Mouse (Mus musculus) embryonic facial prominence, embryonic 14.5 days (tissue): ENCODE measurements around the gene Vpreb3. TPM values are rescaled to one million over a fixed set of nuclear protein-coding genes. Genes with fewer than 3 reads are reported as not detected.

ENCODE experiments used
- ATAC-seq: fragments of 200-750 bp; cut with Nextera tagmentation; 2 replicates; pipeline ENCODE4 v1.8.0; 2017; ENCODE audit warnings: low read depth, moderate number of reproducible peaks, moderate TSS enrichment
- DNase-seq: peaks from one replicate; pipeline ENCODE4 v3.0.0-alpha.2; 2015; ENCODE audit warnings: low spot score
- H3K27ac ChIP-seq: fragments of 300-500 bp; sonication (generic); replicated peaks from 2 replicates; pipeline ENCODE4 v1.5.1; 2014; ENCODE audit warnings: low read depth, mild to moderate bottlenecking, low read length, moderate library complexity
- H3K27me3 ChIP-seq: fragments of 300-500 bp; sonication (generic); replicated peaks from 2 replicates; pipeline ENCODE4 v1.6.1; 2014; ENCODE audit warnings: low read length; ENCODE audit not compliant: control insufficient read depth, insufficient read depth
- H3K36me3 ChIP-seq: fragments of 300-500 bp; sonication (generic); 2 replicates; pipeline ENCODE4 v1.6.1; 2014; ENCODE audit warnings: low read length, mixed read lengths; ENCODE audit not compliant: control insufficient read depth, insufficient read depth
- H3K4me1 ChIP-seq: fragments of 300-500 bp; sonication (generic); 2 replicates; pipeline ENCODE4 v1.6.1; 2014; ENCODE audit warnings: antibody characterized with exemption, low read length; ENCODE audit not compliant: control insufficient read depth, insufficient read depth
- H3K4me2 ChIP-seq: fragments of 300-500 bp; sonication (generic); 2 replicates; pipeline ENCODE4 v1.6.1; 2014; ENCODE audit warnings: low read depth, mild to moderate bottlenecking, low read length, moderate library complexity, mixed read lengths
- H3K4me3 ChIP-seq: fragments of 300-500 bp; sonication (generic); 2 replicates; pipeline ENCODE4 v1.5.1; 2014; ENCODE audit warnings: low read depth, mild to moderate bottlenecking, low read length
- H3K9ac ChIP-seq: fragments of 300-500 bp; sonication (generic); 2 replicates; pipeline ENCODE4 v1.6.1; 2014; ENCODE audit warnings: low read depth, mild to moderate bottlenecking, low read length, moderate library complexity, mixed read lengths
- H3K9me3 ChIP-seq: fragments of 300-500 bp; sonication (generic); 2 replicates; pipeline ENCODE4 v1.6.1; 2016; ENCODE audit warnings: low read length; ENCODE audit not compliant: control insufficient read depth
- WGBS: fragments of 180-500 bp; shearing (Covaris S2); extraction: QIAGEN DNeasy Blood & Tissue Kit; methylation state at CpG from one replicate; pipeline ENCODE4 v1.1.7; 2014; 5-methylcytosine and 5-hydroxymethylcytosine counted together
- polyA plus RNA-seq: library from polyadenylated mRNA; unstranded; fragments of >200 nt; fragmentation: Nextera tagmentation; extraction: Ambion mirVana; gene quantifications from 2 replicates; pipeline ENCODE4 v1.2.1, GENCODE M21; 2014

The Vpreb3 gene
- polyA plus RNA-seq, 1 experiment from 2014 or later: 1.4 TPM

DNA sequence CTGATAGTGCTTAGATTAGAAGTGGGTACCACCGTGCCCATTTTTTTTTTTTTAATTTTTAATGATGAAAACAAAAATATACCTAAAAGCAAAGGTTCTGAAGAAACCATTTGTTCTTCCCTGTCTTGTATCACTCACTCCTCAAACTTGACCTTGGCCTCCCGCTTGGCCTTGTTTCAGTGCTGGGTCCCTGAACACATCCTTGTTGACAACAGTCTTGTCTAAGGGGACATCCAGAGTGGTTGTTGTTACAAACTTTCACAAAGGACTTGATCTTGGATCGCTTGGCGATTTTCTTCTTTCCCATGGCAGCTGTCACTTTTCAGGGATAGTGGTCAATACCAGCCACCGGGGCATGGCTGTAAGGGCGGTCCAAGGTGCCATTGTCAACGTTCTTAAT lies 2.4 kb downstream of the Vpreb3 start:
- WGBS: 87% methylated on average over 7 of the region's 7 CpGs
- Histone ChIP-seq H3K4me3 (no peak overlapping the region), H3K4me1 (no peaks in the 10 kb centered on the region), H3K9ac (no peak overlapping the region), H3K27me3 (no peaks in the 10 kb centered on the region), H3K4me2 (no peak overlapping the region), H3K36me3 (no peaks in the 10 kb centered on the region), H3K9me3 (no peaks in the 10 kb centered on the region), H3K27ac (no peak overlapping the region)
- DNase-seq (no peak), ATAC-seq (no peak)

GRCm38 (mm10) chr10:75945896-75946295 lies 3.0 kb downstream of the Vpreb3 start:
- ATAC-seq: no peak

GRCm38 (mm10) chr10:75948079-75948478 lies 5.2 kb downstream of the Vpreb3 start:
- Histone ChIP-seq H3K36me3 (no peaks in the 10 kb centered on the region), H3K9ac (no peak overlapping the region), H3K27me3 (no peaks in the 10 kb centered on the region), H3K4me3 (no peak overlapping the region), H3K4me1 (0 out of 2 replicates have a peak, but pooled peaks cover 7% of the 10 kb centered on the region), H3K9me3 (no peaks in the 10 kb centered on the region), H3K4me2 (no peak overlapping the region), H3K27ac (no peak overlapping the region)
- ATAC-seq: no peak
- WGBS: 79% methylated on average over 5 of the region's 5 CpGs
- DNase-seq: no peak

More at GRCm38 (mm10) chr10:75945896-75946295, 3.0 kb downstream of the Vpreb3 start:
- 75% methylated on average over 7 of the region's 7 CpGs for WGBS
- no peak overlapping the region for H3K4me3 ChIP-seq
- no peaks in the 10 kb centered on the region for H3K36me3 ChIP-seq
- no peak for DNase-seq
- no peaks in the 10 kb centered on the region for H3K9me3 ChIP-seq
- no peaks in the 10 kb centered on the region for H3K27me3 ChIP-seq
- no peak overlapping the region for H3K9ac ChIP-seq
- no peak overlapping the region for H3K27ac ChIP-seq
- H3K4me1 ChIP-seq: 0 out of 2 replicates have a peak, but pooled peaks cover 6% of the 10 kb centered on the region
- H3K4me2 ChIP-seq: no peak overlapping the region

- Histone ChIP-seq H3K36me3 (no peaks in the 10 kb centered on the region), H3K9me3 (no peaks in the 10 kb centered on the region), H3K4me2 (no peak overlapping the region), H3K9ac (no peak overlapping the region), H3K4me1 (0 out of 2 replicates have a peak, but pooled peaks cover 7% of the 10 kb centered on the region), H3K4me3 (no peak overlapping the region), H3K27ac (no peak overlapping the region), H3K27me3 (no peaks in the 10 kb centered on the region)
- DNase-seq (no peak), ATAC-seq (no peak; the same call in 1 of the 2 replicates)
- WGBS: 76% methylated on average over 22 of the region's 22 CpGs
Observed at GRCm38 (mm10) chr10:75949053-75950045, 6.5 kb downstream of the Vpreb3 start.

DNA sequence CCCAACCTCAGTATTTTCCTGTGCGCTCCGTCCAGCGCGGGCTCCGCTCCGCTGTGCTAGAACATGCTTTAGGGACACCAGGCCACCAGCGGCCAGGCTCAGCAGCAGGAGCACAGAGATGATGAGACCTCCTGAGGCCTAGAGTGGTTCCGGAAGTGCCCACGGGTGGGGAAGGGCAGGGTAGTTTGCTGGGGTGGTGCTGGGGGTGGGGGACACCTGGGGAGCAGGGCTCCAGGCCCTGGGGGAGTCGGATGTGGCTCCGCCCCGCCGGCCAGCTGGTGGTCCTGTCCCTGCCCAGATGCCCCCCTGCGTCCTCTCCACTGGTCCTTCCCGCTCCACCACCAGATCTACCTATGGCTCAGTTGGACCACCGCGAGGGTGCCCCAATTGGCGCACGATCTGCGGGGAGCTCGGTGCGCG lies 7.9 kb downstream of the Vpreb3 start:
- peak overlapping the region; percentile 44 for H3K4me3 ChIP-seq
- no peaks in the 10 kb centered on the region for H3K36me3 ChIP-seq
- H3K9ac ChIP-seq: peak overlapping the region; percentile 67
- 0 out of 2 replicates have a peak, but pooled peaks cover 4% of the 10 kb centered on the region for H3K27me3 ChIP-seq
- WGBS: 3% methylated on average over 19 of the region's 23 CpGs
- peak overlapping the region; percentile 94 for H3K4me2 ChIP-seq
- H3K4me1 ChIP-seq: 0 out of 2 replicates have a peak, but pooled peaks cover 7% of the 10 kb centered on the region
- no peak overlapping the region for H3K27ac ChIP-seq
- DNase-seq (peak; percentile 48), ATAC-seq (peak; percentile 62)
- H3K9me3 ChIP-seq: no peaks in the 10 kb centered on the region

DNA sequence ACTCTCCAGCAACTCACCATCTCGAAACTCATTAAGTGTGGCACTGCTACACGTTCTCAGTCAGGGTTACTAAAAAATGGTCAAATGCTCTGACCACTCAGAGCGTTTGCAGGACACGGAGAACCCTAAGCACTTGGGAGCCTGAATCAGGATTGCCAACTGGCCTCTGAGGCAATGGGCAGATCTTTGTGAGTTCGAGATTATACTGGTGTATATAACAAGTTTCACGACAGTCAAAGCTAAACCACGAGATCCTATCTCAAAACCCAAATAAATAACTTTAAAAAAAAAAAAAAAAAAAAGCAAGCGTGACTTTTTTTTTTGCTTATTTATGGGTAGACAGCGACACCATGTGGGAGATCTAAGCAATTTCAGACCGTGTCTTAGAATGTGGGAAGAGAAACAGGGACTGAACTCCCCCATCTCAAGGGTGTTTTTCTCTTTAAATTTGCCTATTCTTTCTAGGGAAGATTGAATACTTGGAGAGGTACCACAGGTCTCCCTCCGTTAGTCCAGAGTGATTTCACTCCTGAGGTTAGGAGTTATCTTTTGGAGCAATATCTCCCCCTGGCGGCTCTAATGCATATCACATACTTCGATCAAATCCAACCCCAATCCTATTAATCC lies 8.7 kb downstream of the Vpreb3 start:
- whole genome bisulfite sequencing: 5% methylated on average over 13 of the region's 13 CpGs
- Histone ChIP-seq H3K4me2 (peak overlapping the region; percentile 94), H3K27ac (no peak overlapping the region), H3K4me3 (peak overlapping the region; percentile 44), H3K9me3 (no peaks in the 10 kb centered on the region), H3K36me3 (no peaks in the 10 kb centered on the region), H3K27me3 (0 out of 2 replicates have a peak, but pooled peaks cover 4% of the 10 kb centered on the region), H3K9ac (peak overlapping the region; percentile 67), H3K4me1 (0 out of 2 replicates have a peak, but pooled peaks cover 7% of the 10 kb centered on the region)
- DNase-seq: peak; percentile 65
- no peak; the same call in 1 of the 2 replicates for ATAC-seq

DNA sequence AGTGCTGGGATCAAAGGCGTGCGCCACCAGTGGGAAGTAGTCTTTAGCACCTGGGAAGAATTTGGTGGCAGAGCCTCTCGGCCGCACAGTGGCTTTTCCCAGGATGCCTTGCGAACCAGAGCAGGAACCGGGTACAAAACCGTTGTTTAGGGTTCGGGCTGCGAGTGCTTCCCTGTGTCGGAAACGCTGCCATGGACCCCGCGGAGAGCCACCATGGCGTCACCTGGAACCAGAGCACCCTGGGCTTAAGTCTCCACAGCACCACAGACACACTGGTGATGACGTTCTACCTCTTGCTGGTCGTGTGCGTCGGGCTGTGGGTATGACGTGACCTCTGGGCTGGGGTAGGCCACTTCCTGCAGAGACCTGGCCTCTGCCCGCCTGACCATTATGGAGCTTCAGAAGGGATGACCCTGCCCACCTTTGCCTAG lies 11.5 kb downstream of the Vpreb3 start, which contains the start of gene Gm5134:
TSS of gene Gm5134 (plus strand) at position 134 of the 431 bp plus-strand sequence.
- Histone ChIP-seq H3K36me3 (no peaks in the 10 kb centered on the region), H3K27ac (no peak within 1 kb of the TSS), H3K27me3 (0 out of 2 replicates have a peak, but pooled peaks cover 4% of the 10 kb centered on the region), H3K4me1 (0 out of 2 replicates have a peak, but pooled peaks cover 7% of the 10 kb centered on the region), H3K9me3 (no peaks in the 10 kb centered on the region), H3K4me3 (peak within 1 kb of the TSS; percentile 8; the same call in 1 of the 2 replicates), H3K9ac (0 out of 2 replicates have a peak within 1 kb of the TSS, but pooled peaks have one; percentile 14), H3K4me2 (peak within 1 kb of the TSS; percentile 40)
- WGBS: 40% methylated on average over 16 of the region's 20 CpGs
- DNase-seq: no peak
- no peak for ATAC-seq

DNA sequence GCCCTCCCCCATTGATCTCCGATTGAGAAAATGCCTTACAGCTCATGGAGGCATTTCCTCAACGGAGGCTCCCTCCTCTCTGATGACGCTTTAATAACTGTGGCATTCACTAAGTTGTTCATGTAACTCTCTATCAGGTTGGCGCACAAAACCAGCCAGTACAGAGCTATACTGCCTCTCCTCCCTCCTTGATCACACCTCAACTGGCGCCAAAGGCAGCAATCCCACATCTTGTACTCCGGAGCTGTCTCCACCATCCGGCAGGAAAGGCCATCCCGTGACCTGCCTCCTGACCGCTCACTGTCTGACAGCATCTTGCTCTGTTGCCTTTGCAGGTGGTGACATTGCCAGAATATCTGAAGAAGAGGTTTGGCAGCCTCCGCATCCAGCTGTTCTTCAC lies 31.0 kb downstream of the Vpreb3 start:
- DNase-seq (no peak), ATAC-seq (no peak)
- Histone ChIP-seq H3K9ac (no peak overlapping the region), H3K27me3 (no peaks in the 10 kb centered on the region), H3K4me3 (no peak overlapping the region), H3K36me3 (no peaks in the 10 kb centered on the region), H3K4me1 (no peaks in the 10 kb centered on the region), H3K4me2 (no peak overlapping the region), H3K9me3 (no peaks in the 10 kb centered on the region), H3K27ac (no peak overlapping the region)
- WGBS: 89% methylated on average over 10 of the region's 10 CpGs
